Mouse (Mus musculus) right cerebral cortex, adult 2 months (tissue): Measurements from ENCODE around the gene Olfr155.

ENCODE experiments used
- DNase-seq, 2 experiments: peaks; one replicate each; pipeline ENCODE4 v3.0.0; 2021 to 2022; ENCODE audit warnings: low spot score in 2 of 2

Olfr155 gene

DNA sequence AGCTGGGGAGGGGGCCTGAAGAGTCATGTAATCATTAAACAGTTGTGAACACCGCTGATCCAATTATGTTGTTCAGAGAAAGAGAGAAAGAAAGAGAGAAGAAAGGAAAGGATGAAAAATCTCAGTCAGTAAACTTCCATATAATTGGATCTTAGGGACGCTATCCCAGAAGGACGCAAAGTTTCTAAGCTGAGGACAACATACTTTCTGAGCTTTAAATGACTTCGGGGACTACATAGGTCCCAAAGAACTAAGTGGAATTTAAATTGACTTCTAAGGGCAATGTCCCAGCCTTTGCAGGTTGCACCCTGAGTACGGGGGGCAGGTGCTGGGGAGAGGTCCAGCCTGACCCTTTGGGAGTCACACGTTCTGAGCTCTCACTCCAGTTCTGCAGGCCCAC is at the start of gene Olfr155:
TSS of gene Olfr155 (plus strand) at position 301 of the 400 bp plus-strand sequence.
- DNase-seq = no peak

DNA sequence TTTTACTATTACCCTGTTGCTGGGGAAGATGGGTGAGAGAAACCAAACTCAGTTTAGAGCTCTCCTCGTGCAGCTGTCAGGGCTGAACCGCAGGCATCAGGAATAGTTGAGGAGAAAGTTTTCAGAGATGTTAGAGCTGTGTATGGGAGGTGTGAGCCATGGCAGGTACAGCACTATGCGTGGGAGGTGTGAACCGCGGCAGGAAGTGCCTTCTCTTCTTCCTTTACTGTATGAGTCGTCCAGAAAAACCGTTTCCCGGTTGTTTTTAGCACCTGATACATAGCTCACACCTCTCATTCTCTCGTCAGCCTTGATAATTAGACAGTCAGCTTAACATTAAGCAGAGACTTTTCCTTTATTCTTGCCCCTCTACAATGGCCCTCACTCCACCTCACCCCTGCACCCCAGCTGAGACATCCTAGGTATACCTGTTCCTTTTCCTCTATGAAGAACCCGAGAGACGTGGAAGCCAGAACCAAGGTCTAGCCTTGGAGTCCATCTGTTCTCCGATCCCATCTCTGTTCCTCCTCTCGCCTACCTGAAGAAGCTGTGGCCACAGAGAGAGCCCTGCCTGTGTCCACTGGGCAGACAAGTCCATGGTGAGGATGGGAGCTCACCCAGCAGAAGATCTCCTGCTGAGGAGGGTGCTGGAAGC is 28.3 kb upstream of the Olfr155 start:
- DNase-seq = peak; percentile 11 to 18

GRCm38 (mm10) chr4:43823845-43824337 is 27.5 kb upstream of the Olfr155 start, which contains the start of gene Olfr156:
TSS of gene Olfr156 (minus strand) at chr4:43823895.
- no peak for DNase-seq

GRCm38 (mm10) chr4:43828806-43829205 is 22.6 kb upstream of the Olfr155 start:
- no peak for DNase-seq

DNA sequence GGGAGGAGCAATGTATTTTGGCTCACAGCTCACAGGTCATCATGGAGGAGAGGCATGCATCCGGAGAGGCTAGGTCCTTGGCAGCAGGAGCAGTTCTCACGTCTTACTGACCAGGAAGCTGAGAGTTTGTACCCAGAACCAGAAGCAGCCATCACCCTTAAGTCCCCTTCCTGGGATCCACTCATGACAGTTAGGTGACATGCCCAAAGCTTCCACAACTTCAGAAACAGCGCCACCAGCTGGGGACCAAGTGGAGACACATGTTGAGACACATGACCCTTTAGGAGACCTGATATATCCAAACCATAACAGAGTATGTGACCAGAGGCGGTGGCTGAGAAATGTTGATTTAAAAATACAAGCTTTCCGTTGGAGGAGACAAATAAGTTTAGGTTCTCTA is 19.3 kb upstream of the Olfr155 start:
- no peak for DNase-seq

DNA sequence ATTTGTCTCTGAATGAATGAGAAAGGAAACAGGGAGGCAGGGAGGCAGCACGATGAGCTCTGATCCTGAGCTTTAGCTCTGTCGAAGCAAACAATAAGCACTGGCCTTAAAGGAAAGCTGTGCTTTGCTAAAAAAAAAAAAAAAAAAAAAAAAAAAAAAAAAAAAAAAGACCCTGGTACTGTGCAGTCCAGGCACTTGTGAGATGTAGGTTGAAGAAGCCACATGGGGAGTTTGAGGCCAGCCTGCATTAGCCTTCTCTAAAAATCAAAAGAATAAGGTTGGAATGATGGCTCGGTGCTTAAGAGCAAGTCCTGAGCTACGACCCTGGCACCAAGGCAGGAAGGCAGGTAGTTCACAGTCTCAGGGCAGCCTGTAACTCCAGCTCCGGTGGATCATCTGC is 17.6 kb upstream of the Olfr155 start:
- no peak for DNase-seq

DNA sequence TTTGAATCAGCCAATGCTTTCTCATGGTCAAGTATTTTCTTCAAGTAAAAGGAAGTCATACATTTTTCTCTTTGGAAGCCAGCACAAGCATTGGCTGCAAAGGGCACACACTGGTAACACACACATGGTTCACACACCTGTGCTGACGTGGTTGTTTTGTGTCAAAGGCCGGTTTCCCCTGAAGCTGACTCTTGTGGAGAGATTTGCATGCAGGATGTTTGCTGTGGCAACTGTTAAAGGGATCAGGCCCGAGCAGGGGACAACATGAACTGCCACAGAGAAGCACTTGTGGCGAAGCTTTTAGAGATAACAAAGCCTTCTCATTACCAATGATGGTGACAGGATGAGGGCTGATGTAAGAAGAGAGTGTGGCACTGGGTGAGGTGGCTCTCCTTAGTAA is 16.6 kb upstream of the Olfr155 start:
- DNase-seq = no peak

GRCm38 (mm10) chr4:43838326-43838725 is 13.0 kb upstream of the Olfr155 start:
- DNase-seq = no peak

DNA sequence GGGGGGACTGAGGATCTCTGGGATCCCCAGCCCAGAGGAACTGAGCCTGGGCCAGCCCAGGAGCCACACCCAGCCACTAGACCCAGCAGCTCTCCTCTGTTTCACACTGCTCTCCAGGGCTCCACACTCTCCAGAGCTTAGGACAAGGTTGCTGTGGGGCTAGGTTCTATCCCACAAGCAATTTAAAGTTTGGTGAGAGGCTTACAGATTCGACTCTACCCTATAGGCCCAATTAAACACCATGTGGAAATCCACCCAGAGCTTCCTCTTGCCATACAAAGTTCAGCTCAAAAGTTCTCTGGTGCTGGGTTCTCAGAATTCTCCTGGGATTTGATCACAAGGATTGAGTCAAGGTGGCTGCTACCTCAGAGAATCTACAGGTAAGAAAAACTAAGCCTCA is 11.3 kb upstream of the Olfr155 start, which contains the start of gene Olfr157:
TSS of gene Olfr157 (minus strand) at position 101 of the 400 bp plus-strand sequence.
- DNase-seq = no peak

- no peak for DNase-seq
Measured at GRCm38 (mm10) chr4:43854101-43854500, 2.7 kb downstream of the Olfr155 start.

DNA sequence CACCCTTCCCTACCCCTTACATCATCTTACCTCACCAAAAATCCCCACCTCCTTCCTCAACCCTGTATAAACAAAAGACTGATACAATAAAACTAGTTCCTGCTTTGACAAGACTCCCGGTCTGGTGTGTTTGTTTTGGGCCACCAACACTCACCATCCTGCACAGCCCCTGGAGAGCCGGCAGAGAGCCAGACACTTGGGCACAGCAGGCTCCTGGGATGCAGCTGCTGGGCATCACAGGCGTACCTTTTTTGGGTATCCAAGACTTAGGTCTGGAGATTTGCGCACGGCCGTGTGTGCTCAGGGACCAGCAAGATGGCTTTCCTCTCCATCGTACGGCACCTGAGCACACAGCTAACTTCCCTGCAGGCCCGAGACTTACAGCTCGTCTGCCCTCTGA is 8.5 kb downstream of the Olfr155 start:
- DNase-seq = no peak

DNA sequence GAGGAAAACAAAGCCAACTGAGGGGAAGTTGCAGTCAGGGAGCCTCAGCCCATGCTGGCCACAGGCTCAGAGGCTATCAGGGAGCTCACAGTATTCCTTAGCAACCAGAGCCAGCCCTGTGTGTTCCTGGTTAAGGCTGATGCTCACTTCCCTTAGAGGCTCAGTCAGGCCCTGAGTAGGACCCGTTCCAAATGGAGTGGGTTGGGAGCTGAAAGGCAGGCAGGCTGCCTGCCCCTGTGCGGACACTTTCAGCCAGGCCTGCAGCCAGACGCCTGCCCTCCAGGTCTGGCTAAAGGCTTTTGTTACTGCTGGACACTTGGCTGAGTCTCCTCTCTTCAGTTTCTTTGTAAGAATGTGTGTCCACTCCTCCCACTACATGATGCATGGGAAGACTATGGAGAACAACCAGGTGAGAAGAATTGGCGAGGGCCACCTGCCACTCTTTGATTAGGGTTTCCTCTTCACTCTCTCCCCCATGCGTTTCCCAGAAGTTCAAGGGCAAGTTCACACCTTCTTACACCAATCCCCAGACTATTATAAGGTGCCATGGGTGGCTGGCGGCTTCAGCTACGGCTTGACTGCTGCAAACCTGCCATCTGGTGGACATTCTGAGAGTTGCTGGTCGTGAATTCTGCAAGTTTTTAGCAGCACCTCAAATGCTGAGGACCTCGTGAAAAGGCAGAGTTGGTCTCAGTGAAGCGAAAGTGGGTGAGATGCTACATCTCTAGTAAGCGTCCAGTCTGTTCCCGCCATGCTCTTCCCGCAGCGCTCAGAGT is 9.6 kb downstream of the Olfr155 start:
- peak; percentile 81 to 82 for DNase-seq

GRCm38 (mm10) chr4:43863298-43863697 is 11.9 kb downstream of the Olfr155 start:
- DNase-seq = no peak

- no peak for DNase-seq
Measured at GRCm38 (mm10) chr4:43869821-43870220, 18.5 kb downstream of the Olfr155 start.

DNA sequence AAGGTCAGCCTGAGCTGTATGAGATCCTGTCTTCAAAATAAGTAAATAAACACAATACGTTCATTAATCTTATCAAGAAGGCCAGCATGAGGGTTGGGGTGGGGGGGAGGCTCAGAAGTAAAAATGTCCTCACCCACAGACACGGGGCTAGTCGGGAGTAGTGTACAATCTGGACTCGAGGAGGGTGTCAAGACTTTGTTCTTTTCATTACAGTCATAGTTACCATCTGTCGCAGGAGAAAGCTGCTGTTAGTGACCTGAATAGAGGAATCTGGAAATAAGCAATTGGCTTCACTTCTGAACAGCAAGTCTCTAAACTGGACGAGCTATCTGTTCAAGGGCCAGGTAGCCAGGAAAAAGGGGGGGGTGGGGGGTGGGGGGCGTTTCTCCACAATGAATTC is 23.1 kb downstream of the Olfr155 start:
- DNase-seq = no peak

DNA sequence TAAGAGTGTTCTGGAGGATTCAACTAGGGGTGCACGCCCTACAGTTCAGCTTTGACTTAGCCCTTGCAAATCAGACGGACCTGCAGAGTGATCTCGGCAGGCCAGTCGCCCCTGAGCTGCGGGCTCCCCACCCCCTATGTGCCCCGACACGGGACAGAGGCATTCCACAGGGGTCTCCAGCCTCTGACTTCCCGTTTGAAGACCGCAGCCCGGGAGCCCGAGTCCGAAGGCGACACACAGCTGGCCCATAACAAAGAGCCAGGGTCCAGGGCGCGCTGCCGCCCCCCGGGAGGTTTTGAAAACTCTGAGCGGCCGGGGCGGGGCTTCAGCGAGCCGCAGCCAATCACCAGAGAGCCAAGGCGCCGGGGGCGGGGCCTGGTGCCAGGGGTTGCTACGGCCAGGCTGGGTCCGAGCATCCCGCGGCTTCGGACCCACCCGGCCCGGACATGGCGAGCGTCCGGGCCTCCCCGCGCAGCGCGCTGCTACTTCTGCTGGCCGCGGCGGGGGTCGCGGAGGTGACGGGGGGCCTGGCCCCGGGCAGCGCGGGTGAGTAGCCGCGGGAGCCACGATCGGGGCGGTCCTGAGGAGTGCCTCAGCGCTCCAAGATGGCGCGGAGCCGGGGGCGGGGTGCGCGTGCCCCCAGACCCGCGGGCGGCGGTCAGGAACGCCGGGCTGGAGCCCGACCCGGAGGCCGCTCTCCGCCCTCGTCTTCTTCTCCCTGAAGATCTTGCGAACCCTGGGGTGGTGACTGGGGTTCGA is 24.0 kb downstream of the Olfr155 start, which contains the start of gene Reck:
TSS of gene Reck (plus strand) at position 371 of the 759 bp plus-strand sequence.
- peak; percentile 72 to 86 for DNase-seq

DNA sequence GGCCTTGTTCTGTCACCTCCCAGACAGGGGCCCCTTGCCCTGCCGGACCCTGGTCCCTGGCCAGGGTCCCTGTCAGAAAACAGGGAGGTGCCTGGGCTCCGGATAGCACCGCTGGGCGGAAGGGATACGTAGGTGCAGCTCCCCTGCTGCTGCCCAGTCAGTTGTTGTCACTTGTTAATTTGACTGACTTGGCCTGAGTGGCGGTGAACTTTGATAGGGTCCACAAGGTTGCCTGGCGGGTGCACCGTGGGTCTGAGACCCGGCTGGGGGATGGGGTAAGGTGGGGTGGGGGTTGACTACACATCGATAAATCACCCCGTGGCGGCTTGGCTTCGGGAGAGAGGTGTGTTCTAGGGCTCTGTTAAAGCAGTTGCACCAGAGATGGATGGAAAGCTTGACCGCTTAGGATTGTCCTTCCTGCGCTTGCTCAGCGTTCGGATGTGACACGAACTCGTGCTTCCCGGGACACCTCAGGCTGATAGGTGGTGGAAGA is 24.6 kb downstream of the Olfr155 start:
- DNase-seq = peak in 1 of 2 experiments; percentile 17

DNA sequence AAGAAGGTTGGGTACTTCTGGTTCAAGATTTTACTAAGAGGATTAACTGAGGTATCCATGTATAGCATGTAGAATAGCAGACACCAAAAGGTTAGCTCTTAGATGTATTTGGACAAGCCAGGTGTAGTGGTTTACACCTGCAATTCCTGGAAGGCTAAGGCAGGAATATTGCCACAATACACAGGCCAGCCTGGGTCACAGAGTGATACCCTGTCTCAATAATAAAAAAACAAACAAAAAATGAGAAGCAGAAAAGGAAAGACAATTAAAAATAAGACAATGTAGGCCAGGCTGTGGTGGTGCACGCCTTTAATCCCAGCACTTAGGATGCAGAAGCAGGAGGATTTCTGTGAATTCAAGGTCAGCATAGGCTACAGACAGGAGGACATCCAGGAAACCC is 25.9 kb downstream of the Olfr155 start:
- no peak for DNase-seq

GRCm38 (mm10) chr4:43878121-43878776 is 26.9 kb downstream of the Olfr155 start:
- DNase-seq = no peak

GRCm38 (mm10) chr4:43879566-43879965 is 28.2 kb downstream of the Olfr155 start:
- no peak for DNase-seq

GRCm38 (mm10) chr4:43884196-43884595 is 32.8 kb downstream of the Olfr155 start:
- no peak for DNase-seq
